Mouse (Mus musculus): ENCODE results near the gene Adgrv1.
"Not testable (repeated sequence)": the region's sequence is repeated elsewhere in the genome, so short reads cannot be mapped to it uniquely, and the experiment has no call there.

GRCm38 (mm10) chr13:81650382-81650781, 17.4 kb upstream of the Adgrv1 start:
- TF ChIP-seq CTCF (IDR thresholded peaks at IDR 0.05; ENCODE audit: extremely low read depth, insufficient read length, insufficient replicate concordance, low read depth, low read length); POLR2A (IDR thresholded peaks at IDR 0.05; ENCODE audit: low read depth, low read length): not testable (repeated sequence)
